Mouse (Mus musculus) erythroblast, adult 5-6 weeks (primary cell): ENCODE results near the gene Spdye4a. TPM values are rescaled to one million over a fixed set of nuclear protein-coding genes. Genes with fewer than 3 reads are reported as not detected.

Experiments used
- ATAC-seq: replicated peaks from 2 replicates; pipeline ENCODE4 v1.8.0; 2016; ENCODE audit warnings: moderate number of reproducible peaks, mild to moderate bottlenecking, moderate TSS enrichment, inconsistent platforms; ENCODE audit not compliant: poor library complexity, low FRiP score, severe bottlenecking
- total RNA-seq, 2 experiments: library from RNA; stranded (forward) in 1 of 2; stranded (reverse) in 1 of 2; fragments of 150-400 nt in 1 of 2; fragments of 200-764, 138-1000 nt in 1 of 2; gene quantifications; 2 replicates each; pipeline versions ENCODE4 v1.2.3 to v1.2.4; 2015 to 2017; ENCODE audit warnings: low replicate concordance in 2 of 2

The Spdye4a gene
- total RNA-seq (2015; ENCODE audit: low replicate concordance): not detected in 2 replicates
- total RNA-seq (2017; ENCODE audit: low replicate concordance): not detected in 2 replicates

DNA sequence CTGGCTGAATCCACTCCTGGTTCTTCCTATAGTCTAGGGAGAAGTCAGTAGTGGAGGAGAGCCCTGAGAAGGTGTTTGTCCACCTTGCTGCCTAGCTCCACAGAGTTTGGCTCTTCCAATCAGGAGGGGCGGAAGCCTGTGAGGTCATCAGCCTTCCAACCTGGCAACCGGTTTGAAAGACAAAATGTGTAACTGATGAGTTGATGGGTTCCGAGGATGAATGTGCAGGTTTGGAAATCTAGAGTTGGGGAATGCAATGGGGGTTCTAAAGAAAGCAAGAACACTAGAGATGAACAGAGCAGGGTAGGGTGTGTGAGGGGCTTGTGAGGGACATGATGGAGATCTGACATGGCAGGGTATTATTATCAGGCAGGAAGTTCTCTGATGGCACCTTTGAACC is at the start of gene Spdye4a:
Gene Spdye4a (minus strand): TSS at position 101 of the 400 bp plus-strand sequence.
- ATAC-seq: no peak

- ATAC-seq: no peak
Measured at GRCm38 (mm10) chr5:143275761-143276160, 49.1 kb upstream of the Spdye4a start.

DNA sequence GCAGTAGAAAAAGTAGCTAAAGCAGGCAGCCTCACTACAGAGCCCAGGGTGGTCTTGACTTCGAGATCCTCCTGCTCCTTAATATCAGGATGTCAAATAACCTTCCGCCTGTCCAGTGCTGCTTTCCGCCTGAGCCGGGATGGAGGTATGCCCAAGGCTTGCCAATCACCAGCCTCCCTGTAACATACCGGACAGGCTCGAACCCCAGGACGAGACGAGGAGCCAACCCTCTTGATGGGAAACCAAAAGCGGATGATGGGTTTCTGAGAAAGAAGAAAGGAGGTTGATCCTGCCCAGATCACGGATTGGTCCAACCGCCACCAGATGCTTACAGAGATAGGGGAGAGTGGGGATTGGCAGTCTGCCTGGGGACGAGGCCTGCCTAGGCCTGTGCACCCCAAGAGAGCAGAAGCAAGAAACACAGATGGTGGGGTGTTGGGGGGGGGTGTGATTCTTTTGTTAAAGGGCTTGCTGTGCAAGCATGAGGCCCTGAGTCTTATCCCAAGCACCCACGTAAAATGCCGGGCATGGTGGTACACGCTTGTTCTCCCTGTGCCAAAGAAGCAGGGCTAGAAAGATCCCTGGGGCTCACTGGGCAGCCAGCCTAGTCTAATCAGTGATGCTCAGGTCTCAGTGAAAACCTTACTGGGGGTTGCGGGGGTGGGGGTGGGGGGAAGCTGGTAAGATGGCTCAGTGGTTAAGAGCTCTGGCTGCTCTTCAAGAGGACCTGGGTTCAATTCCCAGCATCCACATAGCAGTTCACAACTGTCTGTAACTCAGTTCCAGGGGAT is 46.0 kb upstream of the Spdye4a start:
- ATAC-seq: peak; percentile 54

DNA sequence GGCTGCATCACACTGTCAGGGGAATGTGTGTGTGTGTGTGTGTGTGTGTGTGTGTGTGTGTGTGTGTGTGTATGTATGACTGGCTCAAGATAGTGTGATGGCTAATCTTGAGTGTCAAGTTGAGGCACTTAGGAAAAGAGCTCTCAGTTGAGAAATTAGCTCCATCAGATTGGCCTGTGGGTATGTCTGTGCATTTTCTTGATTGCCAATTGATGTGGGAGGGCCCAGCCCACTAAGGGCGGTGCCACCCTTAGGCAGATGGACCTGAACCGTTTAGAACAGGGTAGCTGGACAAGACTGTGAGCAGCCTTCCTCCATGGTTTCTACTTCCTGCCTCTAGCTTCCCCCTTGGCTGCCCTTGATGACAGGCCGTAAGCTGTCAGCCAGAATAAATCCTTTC is 45.4 kb upstream of the Spdye4a start:
- peak; percentile 20; the same call in 1 of the 2 replicates for ATAC-seq

- no peak for ATAC-seq
Measured at GRCm38 (mm10) chr5:143271642-143272041, 45.0 kb upstream of the Spdye4a start.

DNA sequence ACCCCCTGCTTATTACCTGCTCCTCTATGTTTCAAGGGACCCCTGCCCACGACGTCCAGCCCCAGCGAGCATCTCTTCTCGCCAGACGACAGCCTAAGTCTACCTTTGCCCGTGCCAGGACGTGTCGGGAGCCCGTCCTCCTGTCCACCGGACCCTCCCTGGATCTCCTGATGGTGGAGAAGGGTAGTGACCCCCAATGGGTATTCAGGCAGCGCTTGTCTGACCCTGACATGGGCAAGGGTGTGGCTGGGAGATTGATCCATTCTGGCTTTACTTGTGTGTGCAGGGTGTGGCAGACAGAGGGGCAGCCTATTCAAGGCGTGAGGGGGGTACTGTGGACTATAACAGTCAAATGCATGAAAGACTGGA is 43.4 kb upstream of the Spdye4a start:
- ATAC-seq: no peak

DNA sequence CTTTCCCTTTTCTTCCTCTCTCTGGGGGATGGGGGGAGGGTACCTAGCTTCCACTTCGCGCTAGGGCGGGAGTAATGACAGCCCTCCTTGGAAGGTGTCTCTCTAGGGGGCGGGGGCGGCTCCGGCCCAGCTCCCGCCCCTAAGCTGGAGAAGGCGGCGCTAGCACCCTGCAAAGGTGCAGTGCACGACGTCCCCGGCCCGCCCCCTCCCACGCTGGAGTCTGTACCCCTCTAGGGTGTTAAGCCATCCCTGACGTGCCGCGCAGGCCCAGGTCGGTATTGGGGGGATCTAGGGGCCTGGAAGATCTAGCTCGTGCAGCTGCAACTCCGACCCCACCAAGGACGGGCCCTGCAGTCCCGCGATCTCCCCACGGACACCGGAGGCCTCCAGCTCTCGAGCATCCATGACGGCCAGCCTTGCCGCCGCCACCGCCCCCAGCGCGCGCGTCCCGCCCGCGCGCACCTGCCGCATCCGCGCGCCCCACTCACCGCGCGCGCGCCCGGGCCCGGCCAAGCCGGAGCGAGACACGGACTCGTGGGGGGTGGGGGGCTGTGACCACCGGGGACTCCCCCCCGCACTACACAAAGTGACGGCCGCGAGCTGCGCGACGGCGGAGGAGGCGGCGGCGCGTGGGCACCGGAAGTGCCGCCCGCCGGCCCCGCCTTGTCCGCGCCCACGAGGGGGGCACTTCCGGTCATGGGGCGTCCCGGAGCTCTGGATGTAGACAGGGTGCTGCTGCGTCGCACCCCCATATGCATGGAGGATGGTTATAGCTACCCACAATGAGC is 42.9 kb upstream of the Spdye4a start, which contains the start of gene Zfp316:
Gene Zfp316 (minus strand): TSS at position 660 of the 788 bp plus-strand sequence.
- ATAC-seq: 0 out of 2 replicates have a peak, but pooled peaks have one; percentile 49

GRCm38 (mm10) chr5:143268985-143269362 is 42.3 kb upstream of the Spdye4a start:
- ATAC-seq: no peak

- no peak for ATAC-seq
Measured at GRCm38 (mm10) chr5:143266794-143267193, 40.1 kb upstream of the Spdye4a start.

GRCm38 (mm10) chr5:143265409-143265808 is 38.7 kb upstream of the Spdye4a start:
- no peak for ATAC-seq

DNA sequence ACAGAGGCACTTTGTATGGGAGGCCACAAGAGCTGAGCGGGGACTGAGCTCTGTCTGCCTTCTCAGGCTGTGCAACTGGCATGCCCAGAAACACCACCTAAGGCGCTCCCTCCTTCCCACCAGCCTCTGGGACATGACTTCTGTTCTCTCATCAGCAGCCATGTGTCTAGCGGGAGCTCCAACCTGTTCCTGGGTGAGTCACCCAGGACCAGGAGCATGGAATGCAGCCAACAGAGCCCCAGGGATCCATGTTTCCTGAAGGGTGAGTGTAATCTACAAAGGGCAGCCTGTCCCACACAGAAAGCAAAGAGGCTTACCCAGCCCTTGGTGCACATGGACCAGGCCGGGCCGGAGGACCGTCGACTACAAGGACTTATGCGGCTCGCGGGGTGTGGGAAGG is 38.0 kb upstream of the Spdye4a start:
- no peak for ATAC-seq

- ATAC-seq: no peak
Measured at GRCm38 (mm10) chr5:143261636-143262035, 34.9 kb upstream of the Spdye4a start.

GRCm38 (mm10) chr5:143255802-143256201 is 29.1 kb upstream of the Spdye4a start:
- no peak for ATAC-seq

GRCm38 (mm10) chr5:143255131-143255519 is 28.4 kb upstream of the Spdye4a start:
- no peak for ATAC-seq

DNA sequence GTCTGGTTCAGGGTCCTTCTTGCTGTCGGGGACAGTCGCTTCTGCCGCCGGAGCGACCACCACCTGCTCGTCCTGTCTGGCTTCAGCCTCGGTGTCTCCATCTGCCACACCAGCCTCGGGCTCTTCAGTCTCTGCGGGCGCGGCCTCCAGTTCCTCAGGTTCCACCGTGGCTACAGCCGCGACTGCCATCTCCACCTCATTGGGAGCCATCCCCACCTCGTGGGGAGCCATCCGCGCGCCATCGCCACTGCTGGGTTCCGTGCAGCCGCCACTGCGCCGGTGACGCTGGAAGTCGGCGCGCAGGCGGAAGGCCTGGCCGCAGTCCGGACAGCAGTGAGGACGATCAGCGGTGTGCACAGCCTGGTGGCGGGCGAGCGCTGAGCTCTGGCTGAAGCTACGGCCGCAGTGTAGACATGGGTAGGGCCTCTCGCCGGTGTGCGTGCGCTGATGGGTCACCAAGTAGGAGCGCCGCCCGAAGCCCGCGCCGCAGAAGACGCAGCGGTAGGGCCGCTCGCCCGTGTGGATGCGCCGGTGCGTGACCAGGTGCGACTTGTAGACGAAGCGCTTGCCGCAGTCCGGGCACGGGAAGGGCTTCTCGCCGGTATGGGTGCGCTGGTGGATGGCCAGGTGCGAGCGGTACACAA is 27.9 kb upstream of the Spdye4a start:
- no peak for ATAC-seq

DNA sequence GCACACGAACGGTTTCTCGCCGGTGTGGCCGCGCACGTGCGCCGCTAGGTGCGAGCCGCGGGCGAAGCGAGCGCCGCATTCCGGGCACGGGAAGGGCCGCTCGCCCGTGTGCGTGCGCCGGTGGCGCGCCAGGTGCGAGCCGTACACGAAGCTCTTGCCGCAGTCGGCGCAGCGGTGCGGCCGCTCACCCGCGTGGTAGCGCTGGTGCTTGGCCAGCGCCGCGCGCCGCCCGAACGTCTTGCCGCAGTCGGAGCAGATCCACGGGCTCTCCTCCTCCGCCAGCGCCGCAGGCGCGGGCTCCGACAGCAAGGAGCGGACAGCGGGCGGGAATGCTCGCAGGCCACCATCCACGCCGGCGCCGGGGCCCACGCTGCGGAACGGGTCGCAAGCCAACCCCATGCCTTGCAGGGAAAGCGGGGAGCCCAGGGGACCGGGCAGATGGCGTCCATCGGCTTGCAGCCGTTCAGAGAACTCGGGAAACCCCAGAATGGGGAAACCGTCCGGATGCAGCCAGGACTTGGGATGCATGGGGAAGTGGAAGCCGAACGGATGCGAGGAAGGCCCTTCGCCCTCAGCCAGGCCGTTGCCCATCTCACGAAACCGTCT is 27.3 kb upstream of the Spdye4a start:
- ATAC-seq: no peak

GRCm38 (mm10) chr5:143253186-143253880 is 26.6 kb upstream of the Spdye4a start:
- no peak for ATAC-seq

DNA sequence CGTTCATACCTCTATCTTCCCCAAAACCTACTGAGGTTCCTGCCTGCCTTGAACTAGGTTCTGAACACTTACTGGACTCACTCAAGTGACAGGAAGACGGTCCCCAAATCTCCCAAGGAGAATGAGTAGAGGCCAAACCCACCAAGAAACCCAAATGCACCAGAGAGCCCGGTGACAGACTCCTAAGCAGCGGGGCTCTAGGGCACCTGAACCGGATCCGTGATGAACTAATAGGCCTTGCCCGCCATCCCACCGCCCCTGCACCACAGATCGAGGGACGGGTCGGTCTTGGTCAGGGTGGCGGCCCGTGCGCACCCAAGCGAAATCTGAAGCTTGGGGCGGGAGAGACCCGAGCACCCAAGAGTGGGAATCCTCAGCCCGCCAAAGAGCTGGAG is 26.1 kb upstream of the Spdye4a start:
- ATAC-seq: no peak

- no peak for ATAC-seq
Measured at GRCm38 (mm10) chr5:143252039-143252438, 25.3 kb upstream of the Spdye4a start.
